Mouse (Mus musculus) limb, embryonic 13.5 days (tissue): ENCODE data around the gene Lrrc59. TPM values are rescaled to one million over a fixed set of nuclear protein-coding genes. Genes with fewer than 3 reads are reported as not detected.

Source experiments
- ATAC-seq: fragments of 200-750 bp; cut with Nextera tagmentation; 2 replicates; pipeline ENCODE4 v1.8.0; 2017; ENCODE audit warnings: low read depth, moderate number of reproducible peaks, moderate TSS enrichment; ENCODE audit not compliant: low FRiP score
- H3K27ac ChIP-seq: fragments of 300-500 bp; sonication (generic); 2 replicates; pipeline ENCODE4 v1.5.1; 2015; ENCODE audit warnings: inconsistent platforms, mild to moderate bottlenecking, moderate library complexity
- H3K27me3 ChIP-seq: fragments of 300-500 bp; sonication (generic); 2 replicates; pipeline ENCODE4 v1.6.1; 2015; ENCODE audit warnings: mild to moderate bottlenecking, inconsistent platforms
- H3K36me3 ChIP-seq: fragments of 300-500 bp; sonication (generic); 2 replicates; pipeline ENCODE4 v1.6.1; 2015; ENCODE audit warnings: inconsistent platforms, mild to moderate bottlenecking, moderate library complexity
- H3K4me1 ChIP-seq: fragments of 300-500 bp; sonication (generic); 2 replicates; pipeline ENCODE4 v1.6.1; 2015; ENCODE audit warnings: inconsistent platforms
- H3K4me2 ChIP-seq: fragments of 300-500 bp; sonication (generic); replicated peaks from 2 replicates; pipeline ENCODE4 v1.6.1; 2015; ENCODE audit warnings: inconsistent platforms, mild to moderate bottlenecking, moderate library complexity
- H3K4me3 ChIP-seq: fragments of 300-500 bp; sonication (generic); 2 replicates; pipeline ENCODE4 v1.5.1; 2015; ENCODE audit warnings: moderate library complexity, mild to moderate bottlenecking, inconsistent platforms
- H3K9ac ChIP-seq: fragments of 300-500 bp; sonication (generic); 2 replicates; pipeline ENCODE4 v1.6.1; 2015; ENCODE audit warnings: mild to moderate bottlenecking, inconsistent platforms
- H3K9me3 ChIP-seq: fragments of 300-500 bp; sonication (generic); 2 replicates; pipeline ENCODE4 v1.6.1; 2016; ENCODE audit warnings: inconsistent platforms
- WGBS: fragments of 180-500 bp; shearing (Covaris S2); methylation state at CpG from one replicate; pipeline ENCODE4 v1.1.7; 2015; 5-methylcytosine and 5-hydroxymethylcytosine counted together
- polyA plus RNA-seq: library from polyadenylated mRNA; unstranded; fragments of >200 nt; fragmentation: Nextera tagmentation; extraction: Ambion mirVana; gene quantifications from 2 replicates; pipeline ENCODE4 v1.2.1, GENCODE M21; 2015

Gene Lrrc59
- polyA plus RNA-seq, 1 experiment from 2014 or later, result 240 TPM

DNA sequence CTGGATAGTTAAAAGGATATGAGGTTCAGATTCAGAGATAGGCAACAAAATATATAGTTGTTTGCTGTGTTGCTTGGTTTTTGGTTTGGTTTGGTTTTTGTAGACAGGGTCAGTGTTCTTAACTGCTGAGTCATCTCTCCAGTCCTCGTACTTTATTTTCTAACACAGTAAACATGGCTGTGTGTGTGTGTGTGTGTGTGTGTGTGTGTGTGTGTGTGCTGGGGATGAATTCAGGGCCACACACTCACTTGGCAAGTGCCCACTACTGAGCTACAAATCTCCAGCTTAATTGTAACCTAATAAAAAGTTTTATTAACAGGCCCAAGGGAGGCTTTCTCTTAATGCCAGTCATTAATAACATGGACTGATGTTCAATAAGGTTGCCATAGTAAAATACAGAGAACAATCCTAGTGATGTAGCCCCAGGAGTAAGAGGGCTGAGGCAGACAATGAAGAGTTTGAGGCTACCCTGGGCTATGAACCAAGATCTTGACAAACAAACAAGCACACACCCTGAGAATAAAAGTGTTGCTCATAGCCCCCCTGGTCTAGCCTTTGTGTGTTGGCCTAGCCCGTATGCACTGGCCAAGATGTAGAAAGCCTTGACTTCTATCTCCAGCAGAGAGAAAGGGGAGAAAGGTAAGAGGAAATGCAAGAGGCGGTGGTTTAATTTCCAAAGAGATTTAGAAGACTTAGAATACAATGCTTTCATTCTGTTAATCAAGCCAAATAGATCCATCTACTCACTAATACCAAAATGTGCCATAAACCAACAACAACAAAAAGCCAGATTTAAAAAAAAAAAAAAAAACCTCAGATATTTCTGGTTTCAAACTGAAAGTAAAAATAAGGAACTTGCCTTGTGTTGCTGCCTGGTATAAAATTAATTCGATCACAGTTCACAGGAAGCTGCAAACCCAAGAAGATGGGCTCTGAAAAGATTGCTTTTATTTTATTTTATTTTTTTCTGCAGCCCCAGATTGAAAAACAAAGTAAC lies 18.5 kb upstream of the Lrrc59 start:
- no peak for ATAC-seq
- Histone ChIP-seq H3K36me3 (no peaks in the 10 kb centered on the region), H3K27ac (no peak overlapping the region), H3K27me3 (peaks cover 19% of the 10 kb centered on the region; the same call in 1 of the 2 replicates), H3K9ac (no peak overlapping the region), H3K4me1 (no peaks in the 10 kb centered on the region), H3K4me2 (no peak overlapping the region), H3K9me3 (no peaks in the 10 kb centered on the region), H3K4me3 (no peak overlapping the region)
- WGBS, result 50% methylated on average over 4 of the region's 4 CpGs

DNA sequence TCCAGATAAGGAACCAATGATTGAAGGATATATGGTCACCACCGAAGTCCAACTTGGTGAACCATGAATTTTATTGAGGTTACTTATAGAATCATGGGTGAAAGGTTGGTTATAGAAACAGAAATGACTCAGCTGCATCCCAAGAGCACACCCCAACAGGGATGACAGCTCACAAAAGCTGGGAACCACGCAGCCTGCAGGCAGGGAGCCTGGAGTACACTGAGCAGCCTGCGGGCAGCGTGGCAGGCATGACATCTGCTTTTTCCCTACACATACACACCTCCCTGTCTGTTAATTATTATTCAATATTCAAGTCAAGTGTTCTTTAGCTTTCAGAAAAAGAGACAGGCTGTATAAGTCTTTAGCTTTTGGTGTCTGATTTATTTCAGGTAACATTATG lies 15.0 kb upstream of the Lrrc59 start:
- H3K4me3 ChIP-seq, result no peak overlapping the region
- 80% methylated on average over 4 of the region's 4 CpGs for WGBS

DNA sequence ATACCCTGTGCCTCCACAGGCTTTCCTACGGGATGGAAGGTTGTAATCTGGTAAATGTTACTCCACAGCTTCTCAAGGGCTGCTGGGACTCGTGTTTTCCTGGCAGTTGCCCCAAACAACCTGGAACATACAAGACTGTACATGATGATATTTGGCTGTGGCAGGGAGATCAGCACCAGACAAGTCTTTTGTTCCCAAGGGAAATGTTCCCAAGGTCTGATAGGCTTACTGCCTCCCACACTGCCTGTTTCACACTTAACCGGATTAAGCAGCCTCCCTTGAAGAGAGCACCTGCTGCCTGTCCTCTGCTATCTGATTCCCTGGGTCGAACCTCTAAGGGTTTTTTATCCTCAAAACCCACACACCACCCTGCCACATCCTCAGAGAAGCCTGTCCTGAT lies 14.1 kb upstream of the Lrrc59 start:
- Histone ChIP-seq H3K4me1 (no peaks in the 10 kb centered on the region), H3K4me2 (no peak overlapping the region), H3K36me3 (no peaks in the 10 kb centered on the region), H3K4me3 (no peak overlapping the region), H3K9ac (no peak overlapping the region), H3K27me3 (peaks cover 19% of the 10 kb centered on the region; the same call in 1 of the 2 replicates), H3K9me3 (no peaks in the 10 kb centered on the region; the same call in 1 of the 2 replicates), H3K27ac (no peak overlapping the region)
- 28% methylated on average over 4 of the region's 4 CpGs for WGBS
- ATAC-seq, result no peak

More for the DNA sequence above, 15.0 kb upstream of the Lrrc59 start:
- Histone ChIP-seq H3K27me3 (peaks cover 19% of the 10 kb centered on the region; the same call in 1 of the 2 replicates), H3K4me2 (no peak overlapping the region), H3K27ac (no peak overlapping the region), H3K9me3 (no peaks in the 10 kb centered on the region; the same call in 1 of the 2 replicates), H3K9ac (no peak overlapping the region), H3K36me3 (no peaks in the 10 kb centered on the region), H3K4me1 (no peaks in the 10 kb centered on the region)
- no peak for ATAC-seq

DNA sequence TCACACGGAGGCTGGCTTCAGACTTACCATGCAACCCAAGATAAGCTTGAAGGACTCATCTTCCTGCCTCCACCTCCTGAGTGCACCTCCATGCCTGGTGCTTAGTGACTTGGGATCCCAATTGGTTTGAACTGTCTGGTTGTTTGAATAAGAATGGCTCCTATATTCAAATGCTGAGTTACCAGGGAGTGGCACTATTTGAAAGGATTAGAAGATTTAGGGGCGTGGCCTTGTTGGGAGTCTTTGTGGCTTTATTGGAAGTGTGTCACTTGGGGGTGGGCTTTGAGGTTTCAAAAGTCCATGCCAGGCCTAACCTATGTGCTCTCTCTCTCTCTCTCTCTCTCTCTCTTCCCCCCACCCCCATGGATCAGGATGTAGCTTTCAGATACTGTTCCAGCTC lies 11.9 kb upstream of the Lrrc59 start:
- WGBS, result 94% methylated on average over 2 of the region's 2 CpGs
- Histone ChIP-seq H3K9me3 (no peaks in the 10 kb centered on the region; the same call in 1 of the 2 replicates), H3K4me2 (no peak overlapping the region), H3K4me1 (no peaks in the 10 kb centered on the region), H3K27ac (no peak overlapping the region), H3K9ac (no peak overlapping the region), H3K4me3 (no peak overlapping the region), H3K36me3 (no peaks in the 10 kb centered on the region), H3K27me3 (peaks cover 15% of the 10 kb centered on the region; the same call in 1 of the 2 replicates)
- ATAC-seq, result no peak

DNA sequence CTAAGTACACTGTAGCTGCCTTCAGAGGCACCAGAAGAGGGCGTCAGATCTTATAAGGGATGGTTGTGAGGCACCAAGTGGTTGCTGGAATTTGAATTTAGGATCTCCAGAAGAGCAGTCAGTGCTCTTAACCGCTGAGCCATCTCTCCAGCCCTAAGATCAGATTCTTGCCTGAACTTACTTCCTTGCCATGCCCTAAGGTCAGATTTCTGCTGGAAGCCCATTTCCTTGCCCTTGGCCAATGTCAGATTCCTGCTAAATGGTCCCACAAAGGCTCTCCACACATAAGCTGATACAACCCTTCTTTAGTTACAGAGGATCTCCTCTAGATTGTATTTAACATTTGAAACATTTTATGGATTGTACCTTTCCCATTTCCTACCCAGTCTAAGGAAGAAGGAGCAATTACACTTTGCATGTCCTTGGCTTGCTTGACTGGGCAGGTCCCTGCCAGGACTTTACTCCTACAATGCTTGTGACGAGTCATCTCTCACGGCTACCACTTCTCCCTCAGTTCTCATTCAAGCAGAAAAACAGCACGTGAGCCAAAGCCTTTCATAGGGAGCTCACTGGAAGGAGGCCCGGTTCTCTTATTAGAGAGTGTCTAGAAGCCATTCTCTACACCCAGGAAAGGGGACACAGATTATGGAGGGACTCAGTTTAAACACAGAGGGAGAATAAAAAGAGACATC lies 8.7 kb upstream of the Lrrc59 start:
- Histone ChIP-seq H3K4me2 (no peak overlapping the region), H3K36me3 (no peaks in the 10 kb centered on the region), H3K27ac (no peak overlapping the region), H3K27me3 (no peaks in the 10 kb centered on the region), H3K4me1 (no peaks in the 10 kb centered on the region), H3K4me3 (no peak overlapping the region), H3K9ac (no peak overlapping the region), H3K9me3 (no peaks in the 10 kb centered on the region; the same call in 1 of the 2 replicates)
- WGBS, result 65% methylated on average over 6 of the region's 6 CpGs
- ATAC-seq, result no peak

DNA sequence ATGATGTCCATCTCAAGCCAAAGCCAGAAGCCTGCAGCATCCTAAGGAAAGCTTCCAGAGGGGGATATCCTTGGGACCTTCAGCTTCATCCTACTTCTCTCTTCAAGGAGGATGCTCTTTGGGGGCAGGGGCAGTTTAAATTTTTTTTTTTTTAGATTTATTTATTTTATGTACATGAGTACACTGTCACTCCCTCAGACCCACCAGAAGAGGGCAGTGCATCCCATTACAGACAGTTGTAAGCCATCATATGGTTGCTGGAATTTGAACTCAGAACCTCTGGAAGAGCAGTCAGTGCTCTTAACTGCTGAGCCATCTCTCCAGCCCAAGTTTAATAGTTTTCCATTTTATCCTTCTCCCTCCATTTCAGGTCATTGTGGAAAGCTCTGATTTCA lies 8.1 kb upstream of the Lrrc59 start:
- H3K27me3 ChIP-seq, result no peaks in the 10 kb centered on the region
- no peak overlapping the region for H3K4me2 ChIP-seq
- no peak for ATAC-seq
- H3K27ac ChIP-seq, result no peak overlapping the region
- no peak overlapping the region for H3K9ac ChIP-seq
- H3K36me3 ChIP-seq, result no peaks in the 10 kb centered on the region
- no peaks in the 10 kb centered on the region for H3K4me1 ChIP-seq
- no peak overlapping the region for H3K4me3 ChIP-seq
- no peaks in the 10 kb centered on the region; the same call in 1 of the 2 replicates for H3K9me3 ChIP-seq

DNA sequence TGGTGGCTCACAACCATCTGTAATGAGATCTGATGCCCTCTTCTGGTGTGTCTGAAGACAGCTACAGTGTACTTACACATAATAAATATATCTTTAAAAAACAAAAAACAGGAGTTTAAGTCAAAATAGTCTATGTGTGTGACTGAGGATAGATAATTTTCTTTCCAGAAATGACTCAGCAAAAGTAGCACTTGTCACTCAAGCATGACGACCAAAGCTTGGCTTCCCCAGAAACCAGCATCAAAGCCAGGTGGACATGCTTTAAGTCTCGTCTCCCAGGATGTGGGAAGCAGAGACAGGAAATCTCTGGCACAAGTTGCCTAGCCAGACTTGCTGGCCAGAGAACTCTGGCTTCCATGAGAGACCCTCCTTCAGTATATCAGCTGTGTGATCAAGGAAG lies 7.4 kb upstream of the Lrrc59 start:
- WGBS, result 76% methylated on average over 2 of the region's 2 CpGs
- H3K27ac ChIP-seq, result no peak overlapping the region
- H3K4me3 ChIP-seq, result no peak overlapping the region
- H3K4me2 ChIP-seq, result no peak overlapping the region
- no peaks in the 10 kb centered on the region for H3K36me3 ChIP-seq
- ATAC-seq, result no peak
- no peaks in the 10 kb centered on the region for H3K9me3 ChIP-seq
- H3K4me1 ChIP-seq, result no peaks in the 10 kb centered on the region
- H3K27me3 ChIP-seq, result no peaks in the 10 kb centered on the region
- H3K9ac ChIP-seq, result no peak overlapping the region

DNA sequence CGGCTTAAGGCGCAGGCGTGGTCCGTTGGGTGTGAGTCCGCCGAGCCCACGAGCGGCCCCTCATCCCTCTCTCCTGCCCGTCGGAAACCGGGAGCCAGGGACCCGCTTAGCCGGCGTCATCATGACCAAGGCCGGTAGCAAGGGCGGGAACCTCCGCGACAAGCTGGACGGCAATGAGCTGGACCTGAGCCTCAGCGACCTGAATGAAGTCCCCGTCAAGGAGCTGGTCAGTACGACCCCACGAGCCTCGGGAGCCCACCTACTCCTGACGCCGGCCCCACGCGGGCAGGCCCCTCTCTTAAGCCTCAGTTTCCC lies 274 bp downstream of the Lrrc59 start:
- Histone ChIP-seq H3K4me3 (peak overlapping the region; percentile 99), H3K4me1 (peaks cover 13% of the 10 kb centered on the region), H3K9me3 (no peaks in the 10 kb centered on the region), H3K27me3 (no peaks in the 10 kb centered on the region), H3K36me3 (peaks cover 37% of the 10 kb centered on the region), H3K27ac (peak overlapping the region; percentile 72), H3K4me2 (peak overlapping the region; percentile 92), H3K9ac (peak overlapping the region; percentile 90)
- under 1% methylated on average over 28 of the region's 28 CpGs for WGBS
- ATAC-seq, result peak; percentile 49

DNA sequence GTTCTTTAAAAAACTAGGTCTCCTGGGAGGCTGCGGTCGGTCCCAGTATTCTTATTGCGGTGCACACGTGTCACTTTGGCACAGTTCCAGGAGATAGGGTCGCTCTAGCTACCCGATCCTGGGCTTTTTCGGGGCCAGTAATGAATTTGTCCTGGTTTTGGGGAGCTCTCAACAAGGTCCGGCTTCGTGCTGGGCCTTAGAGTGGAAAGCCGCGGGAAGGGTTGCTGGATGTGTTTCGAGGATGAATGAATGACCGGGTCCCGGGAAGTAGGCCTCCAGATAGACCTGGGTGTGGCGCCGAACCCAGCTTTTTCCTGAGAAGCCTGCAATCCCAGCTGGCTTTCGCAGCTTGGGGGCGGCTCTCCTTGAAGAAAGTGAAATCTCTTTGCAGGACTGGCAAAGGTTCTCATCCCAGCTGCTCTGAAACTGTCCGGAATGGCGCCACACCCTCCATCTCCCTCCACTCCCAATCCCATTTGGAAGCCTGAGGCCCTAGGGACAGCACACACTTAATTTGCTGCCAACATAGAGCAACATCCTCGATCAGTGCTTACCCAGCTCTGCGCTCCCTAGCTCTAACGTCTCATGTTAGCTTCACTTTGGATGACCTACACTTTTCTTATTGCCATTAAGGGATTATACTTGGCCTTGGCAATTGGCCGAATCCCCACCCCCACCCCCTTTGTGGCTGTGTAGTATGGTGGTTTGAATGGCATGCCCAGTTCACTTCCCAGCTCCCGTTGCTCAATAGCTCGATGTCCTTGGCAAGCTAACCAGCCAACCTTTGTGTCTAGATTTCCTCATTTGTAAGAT lies 838 bp downstream of the Lrrc59 start:
- Histone ChIP-seq H3K4me1 (peaks cover 13% of the 10 kb centered on the region), H3K4me2 (peak overlapping the region; percentile 92), H3K36me3 (peaks cover 43% of the 10 kb centered on the region), H3K4me3 (peak overlapping the region; percentile 99), H3K9ac (peak overlapping the region; percentile 90), H3K27ac (peak overlapping the region; percentile 72), H3K27me3 (no peaks in the 10 kb centered on the region), H3K9me3 (no peaks in the 10 kb centered on the region)
- 12% methylated on average over 26 of the region's 26 CpGs for WGBS
- peak; percentile 21; the same call in 1 of the 2 replicates for ATAC-seq

DNA sequence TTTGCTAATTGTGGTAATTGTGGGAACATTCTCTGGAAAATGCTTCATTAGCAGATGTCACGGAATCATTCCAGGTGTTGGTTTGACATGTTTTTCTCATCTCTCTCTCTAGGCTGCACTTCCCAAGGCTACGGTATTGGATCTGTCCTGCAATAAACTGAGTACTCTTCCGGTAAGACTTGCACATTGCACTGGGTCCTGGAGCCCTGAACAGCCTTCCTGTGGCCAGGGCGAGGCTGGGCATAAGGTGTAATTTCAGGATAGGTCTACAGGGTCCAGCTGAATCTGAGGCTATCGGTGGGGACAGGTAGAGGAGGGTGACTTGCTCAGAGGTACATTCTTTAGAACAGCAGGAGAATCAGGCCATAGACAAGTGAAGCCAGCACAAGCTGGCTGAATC lies 2.4 kb downstream of the Lrrc59 start:
- ATAC-seq, result no peak
- Histone ChIP-seq H3K27me3 (no peaks in the 10 kb centered on the region), H3K4me2 (no peak overlapping the region; the same call in 1 of the 2 replicates), H3K4me3 (no peak overlapping the region), H3K27ac (no peak overlapping the region), H3K4me1 (peaks cover 13% of the 10 kb centered on the region), H3K9ac (no peak overlapping the region), H3K36me3 (peaks cover 58% of the 10 kb centered on the region), H3K9me3 (no peaks in the 10 kb centered on the region)
- 93% methylated on average over 5 of the region's 5 CpGs for WGBS

DNA sequence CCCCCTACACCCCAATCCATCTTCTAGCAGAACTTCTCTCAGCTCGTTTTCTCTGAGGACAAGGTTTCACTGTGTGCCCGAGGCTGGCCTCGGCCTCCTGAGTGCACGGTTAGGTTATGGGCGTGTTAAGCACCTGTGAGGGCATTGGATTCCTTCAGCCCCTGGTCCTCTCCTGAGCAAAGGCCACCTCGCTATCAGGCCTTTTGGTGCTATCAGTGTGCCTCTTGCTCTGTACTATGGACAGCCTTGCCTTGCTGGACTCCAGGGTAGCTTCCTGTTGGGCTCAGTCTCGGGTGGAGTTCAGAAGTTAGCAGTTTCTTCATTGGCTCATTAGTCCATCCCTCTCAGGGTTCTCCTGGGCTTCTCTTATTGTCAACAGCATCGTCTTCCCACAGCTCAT lies 3.4 kb downstream of the Lrrc59 start:
- ATAC-seq, result no peak
- H3K4me2 ChIP-seq, result no peak overlapping the region
- peaks cover 69% of the 10 kb centered on the region for H3K36me3 ChIP-seq
- no peak overlapping the region for H3K9ac ChIP-seq
- H3K27ac ChIP-seq, result no peak overlapping the region
- H3K27me3 ChIP-seq, result no peaks in the 10 kb centered on the region
- no peak overlapping the region for H3K4me3 ChIP-seq
- peaks cover 13% of the 10 kb centered on the region for H3K4me1 ChIP-seq
- H3K9me3 ChIP-seq, result no peaks in the 10 kb centered on the region
- 84% methylated on average over 8 of the region's 8 CpGs for WGBS

DNA sequence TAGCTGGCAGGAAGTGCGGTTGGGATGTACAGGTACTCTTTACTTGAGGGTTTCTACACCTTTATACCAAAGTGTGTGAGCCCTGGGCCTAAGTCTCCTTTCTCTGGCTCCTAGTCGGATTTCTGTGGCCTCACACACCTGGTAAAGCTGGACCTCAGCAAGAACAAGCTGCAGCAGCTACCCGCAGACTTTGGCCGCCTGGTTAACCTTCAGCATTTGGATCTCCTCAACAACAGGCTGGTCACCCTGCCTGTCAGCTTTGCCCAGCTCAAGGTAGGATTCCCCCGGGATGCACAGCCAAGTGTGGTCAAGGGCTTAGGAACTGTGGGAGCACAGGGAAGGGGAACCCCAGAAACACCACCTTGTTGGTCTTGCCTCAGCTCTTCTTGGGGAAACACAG lies 4.9 kb downstream of the Lrrc59 start:
- H3K9me3 ChIP-seq, result no peaks in the 10 kb centered on the region
- H3K27me3 ChIP-seq, result no peaks in the 10 kb centered on the region
- no peak overlapping the region for H3K4me3 ChIP-seq
- 94% methylated on average over 5 of the region's 5 CpGs for WGBS
- no peak for ATAC-seq
- no peak overlapping the region for H3K27ac ChIP-seq
- H3K4me2 ChIP-seq, result no peak overlapping the region
- peaks cover 13% of the 10 kb centered on the region for H3K4me1 ChIP-seq
- H3K9ac ChIP-seq, result no peak overlapping the region
- peaks cover 83% of the 10 kb centered on the region for H3K36me3 ChIP-seq
